Mouse (Mus musculus) olfactory bulb, adult 2 months (tissue): ENCODE measurements at regions not wholly inside any gene's neighbourhood (a gene's known extent, or its start where the extent isn't known, plus 50 kb on each side); places are given as distances from the start of the nearest gene placed in this dataset.

Experiments
- CTCF ChIP-seq: fragments of 200-500 bp; IDR thresholded peaks from 2 replicates; pipeline ENCODE4 v1.5.1; 2012; ENCODE audit warnings: low read depth, mild to moderate bottlenecking, low read length, moderate library complexity; ENCODE audit not compliant: insufficient read depth
- POLR2A ChIP-seq: fragments of 200-500 bp; IDR thresholded peaks from 2 replicates; pipeline ENCODE4 v1.6.1; 2012; ENCODE audit warnings: mild to moderate bottlenecking, low read depth, low read length, moderate library complexity; ENCODE audit not compliant: insufficient read depth

GRCm38 (mm10) chr9:67132370-67132769 lies 83.2 kb upstream of the Tpm1 start:
- TF ChIP-seq CTCF = no peak
- no peak for TF ChIP-seq POLR2A
